Mouse (Mus musculus) urinary bladder, postnatal 25 days (tissue): ENCODE data around the gene Cep152.

ENCODE experiments used
- DNase-seq: peaks from one replicate; pipeline ENCODE4 v3.0.0; 2022; ENCODE audit warnings: low spot score

The Cep152 gene

GRCm38 (mm10) chr2:125624127-125624685, 707 bp downstream of the Cep152 start:
- no peak for DNase-seq

- no peak for DNase-seq
These were observed 1.7 kb downstream of the Cep152 start for GRCm38 (mm10) chr2:125623211-125623610.

GRCm38 (mm10) chr2:125620213-125620907, 4.6 kb downstream of the Cep152 start:
- DNase-seq: no peak

- no peak for DNase-seq
These were observed 9.0 kb downstream of the Cep152 start for GRCm38 (mm10) chr2:125615858-125616424.

- no peak for DNase-seq
These were observed 9.5 kb downstream of the Cep152 start for GRCm38 (mm10) chr2:125615440-125615839.

- peak; percentile 22 for DNase-seq
These were observed 18.6 kb downstream of the Cep152 start for GRCm38 (mm10) chr2:125606220-125606845.

- peak; percentile 67 for DNase-seq
These were observed 20.3 kb downstream of the Cep152 start for GRCm38 (mm10) chr2:125604646-125605045.

- DNase-seq: no peak
These were observed 21.9 kb downstream of the Cep152 start for GRCm38 (mm10) chr2:125602970-125603369.

- no peak for DNase-seq
These were observed 26.0 kb downstream of the Cep152 start for GRCm38 (mm10) chr2:125598958-125599357.

- DNase-seq: no peak
These were observed 26.7 kb downstream of the Cep152 start for GRCm38 (mm10) chr2:125598251-125598650.

GRCm38 (mm10) chr2:125594786-125595185, 30.1 kb downstream of the Cep152 start:
- DNase-seq: no peak

- no peak for DNase-seq
These were observed 30.8 kb downstream of the Cep152 start for GRCm38 (mm10) chr2:125594072-125594471.

- DNase-seq: no peak
These were observed 33.0 kb downstream of the Cep152 start for GRCm38 (mm10) chr2:125591895-125592294.

GRCm38 (mm10) chr2:125589287-125589686, 35.6 kb downstream of the Cep152 start:
- DNase-seq: no peak

- DNase-seq: no peak
These were observed 43.8 kb downstream of the Cep152 start for GRCm38 (mm10) chr2:125581081-125581480.

- no peak for DNase-seq
These were observed 47.2 kb downstream of the Cep152 start for GRCm38 (mm10) chr2:125577670-125578069.

- no peak for DNase-seq
These were observed 48.4 kb downstream of the Cep152 start for GRCm38 (mm10) chr2:125576498-125576897.

GRCm38 (mm10) chr2:125575766-125576165, 49.1 kb downstream of the Cep152 start:
- no peak for DNase-seq

GRCm38 (mm10) chr2:125563884-125564283, 61.0 kb downstream of the Cep152 start:
- DNase-seq: no peak

- DNase-seq: no peak
These were observed 62.5 kb downstream of the Cep152 start for GRCm38 (mm10) chr2:125562407-125562806.

- DNase-seq: no peak
These were observed 64.9 kb downstream of the Cep152 start for GRCm38 (mm10) chr2:125560037-125560436.

- no peak for DNase-seq
These were observed 66.0 kb downstream of the Cep152 start for GRCm38 (mm10) chr2:125558634-125559589.
